Mouse (Mus musculus) myocyte (in vitro differentiated cells): ENCODE measurements around the gene Palm. TPM values are rescaled to one million over a fixed set of nuclear protein-coding genes. Genes with fewer than 3 reads are reported as not detected.

ENCODE experiments used
- H3K27me3 ChIP-seq: one replicate; pipeline ENCODE4 v1.6.1; 2011; ENCODE audit not compliant: control insufficient read depth, insufficient read depth, insufficient read length
- H3K36me3 ChIP-seq: one replicate; pipeline ENCODE4 v1.6.1; 2011; ENCODE audit not compliant: control insufficient read depth, insufficient read depth
- H3K4me2 ChIP-seq: one replicate; pipeline ENCODE4 v1.6.1; 2011; ENCODE audit warnings: low read depth, control low read depth
- H3K4me3 ChIP-seq: one replicate; pipeline ENCODE4 v1.5.1; 2011; ENCODE audit warnings: mild to moderate bottlenecking, control low read depth, moderate library complexity
- H3K79me2 ChIP-seq: one replicate; pipeline ENCODE4 v1.6.1; 2011; ENCODE audit not compliant: control insufficient read depth, insufficient read depth
- H3ac ChIP-seq: one replicate; pipeline ENCODE4 v1.6.1; 2011; ENCODE audit not compliant: control insufficient read depth, insufficient read length
- CEBPB ChIP-seq: IDR thresholded peaks from 2 replicates; pipeline ENCODE4 v1.6.1; 2011; ENCODE audit warnings: mild to moderate bottlenecking, moderate library complexity; ENCODE audit not compliant: poor library complexity, insufficient read depth, severe bottlenecking
- E2F4 ChIP-seq: IDR thresholded peaks from one replicate; pipeline ENCODE4 v1.6.1; 2011; ENCODE audit warnings: mild to moderate bottlenecking, control low read depth, moderate library complexity; ENCODE audit not compliant: insufficient read depth
- MAX ChIP-seq: IDR thresholded peaks from one replicate; pipeline ENCODE4 v1.6.1; 2011; ENCODE audit warnings: low read depth, mild to moderate bottlenecking, control low read depth
- MYOD1 ChIP-seq, 3 experiments: IDR thresholded peaks; one replicate each; pipeline ENCODE4 v1.6.1; 2011; ENCODE audit warnings: control low read depth in 2 of 3, low read depth in 2 of 3, mild to moderate bottlenecking in 2 of 3, moderate library complexity in 1 of 3; ENCODE audit not compliant: insufficient read length in 2 of 3, control insufficient read depth in 1 of 3
- MYOG ChIP-seq, 3 experiments: IDR thresholded peaks; one replicate each; pipeline ENCODE4 v1.6.1; 2011; ENCODE audit warnings: control low read depth in 2 of 3, low read depth in 2 of 3, mild to moderate bottlenecking in 2 of 3; ENCODE audit not compliant: insufficient read length in 2 of 3, control insufficient read depth in 1 of 3, insufficient read depth in 1 of 3
- POLR2A ChIP-seq: IDR thresholded peaks from one replicate; pipeline ENCODE4 v1.6.1; 2011; ENCODE audit warnings: low read depth, mild to moderate bottlenecking, control low read depth, moderate library complexity; ENCODE audit not compliant: insufficient read length
- POLR2AphosphoS2 ChIP-seq: IDR thresholded peaks from one replicate; pipeline ENCODE4 v1.6.1; 2011; ENCODE audit warnings: low read depth, control low read depth; ENCODE audit not compliant: insufficient read length
- REST ChIP-seq: IDR thresholded peaks from one replicate; pipeline ENCODE4 v1.6.1; 2011; ENCODE audit warnings: mild to moderate bottlenecking, control low read depth, moderate library complexity; ENCODE audit not compliant: insufficient read depth, insufficient read length
- SRF ChIP-seq: IDR thresholded peaks from one replicate; pipeline ENCODE4 v1.6.1; 2011; ENCODE audit warnings: low read depth; ENCODE audit not compliant: control insufficient read depth, insufficient read length
- TCF12 ChIP-seq: IDR thresholded peaks from one replicate; pipeline ENCODE4 v1.6.1; 2011; ENCODE audit warnings: mild to moderate bottlenecking, control low read depth; ENCODE audit not compliant: poor library complexity, insufficient read depth, severe bottlenecking
- TCF3 ChIP-seq: IDR thresholded peaks from one replicate; pipeline ENCODE4 v1.6.1; 2011; ENCODE audit warnings: low read depth, control low read depth; ENCODE audit not compliant: insufficient read length
- USF1 ChIP-seq: IDR thresholded peaks from one replicate; pipeline ENCODE4 v1.6.1; 2011; ENCODE audit warnings: low read depth, mild to moderate bottlenecking, control low read depth, moderate library complexity
- polyA plus RNA-seq: library from polyadenylated mRNA; unstranded; fragments of >200 nt; fragmentation: generic; extraction: Trizol; gene quantifications from one replicate; pipeline ENCODE4 v1.2.1, GENCODE M21; 2012; ENCODE audit warnings: missing spikeins

Gene Palm
- polyA plus RNA-seq, 1 experiment, result 70.0 TPM

GRCm38 (mm10) chr10:79783920-79784800 lies 9.2 kb upstream of the Palm start:
- H3ac ChIP-seq, result no peak overlapping the region
- no peaks in the 10 kb centered on the region for H3K79me2 ChIP-seq
- no peaks in the 10 kb centered on the region for H3K36me3 ChIP-seq
- no peak for TF ChIP-seq REST
- TF ChIP-seq SRF, result no peak
- TF ChIP-seq E2F4, result no peak
- no peak for TF ChIP-seq POLR2AphosphoS2
- TF ChIP-seq TCF3, result no peak
- TF ChIP-seq MYOG (IDR thresholded peaks at IDR 0.05; ENCODE audit: control insufficient read depth in 1 of 3, insufficient read depth in 1 of 3, insufficient read length in 2 of 3, low read depth in 2 of 3), result no peak
- TF ChIP-seq MAX, result no peak
- no peak for TF ChIP-seq MYOD1 (IDR thresholded peaks at IDR 0.05; ENCODE audit: control insufficient read depth in 1 of 3, insufficient read length in 2 of 3, low read depth in 2 of 3)
- no peak for TF ChIP-seq POLR2A
- TF ChIP-seq CEBPB, result no peak
- no peak for TF ChIP-seq USF1
- no peak for TF ChIP-seq TCF12
- no peak overlapping the region for H3K4me2 ChIP-seq
- no peaks in the 10 kb centered on the region for H3K27me3 ChIP-seq
- no peak overlapping the region for H3K4me3 ChIP-seq

DNA sequence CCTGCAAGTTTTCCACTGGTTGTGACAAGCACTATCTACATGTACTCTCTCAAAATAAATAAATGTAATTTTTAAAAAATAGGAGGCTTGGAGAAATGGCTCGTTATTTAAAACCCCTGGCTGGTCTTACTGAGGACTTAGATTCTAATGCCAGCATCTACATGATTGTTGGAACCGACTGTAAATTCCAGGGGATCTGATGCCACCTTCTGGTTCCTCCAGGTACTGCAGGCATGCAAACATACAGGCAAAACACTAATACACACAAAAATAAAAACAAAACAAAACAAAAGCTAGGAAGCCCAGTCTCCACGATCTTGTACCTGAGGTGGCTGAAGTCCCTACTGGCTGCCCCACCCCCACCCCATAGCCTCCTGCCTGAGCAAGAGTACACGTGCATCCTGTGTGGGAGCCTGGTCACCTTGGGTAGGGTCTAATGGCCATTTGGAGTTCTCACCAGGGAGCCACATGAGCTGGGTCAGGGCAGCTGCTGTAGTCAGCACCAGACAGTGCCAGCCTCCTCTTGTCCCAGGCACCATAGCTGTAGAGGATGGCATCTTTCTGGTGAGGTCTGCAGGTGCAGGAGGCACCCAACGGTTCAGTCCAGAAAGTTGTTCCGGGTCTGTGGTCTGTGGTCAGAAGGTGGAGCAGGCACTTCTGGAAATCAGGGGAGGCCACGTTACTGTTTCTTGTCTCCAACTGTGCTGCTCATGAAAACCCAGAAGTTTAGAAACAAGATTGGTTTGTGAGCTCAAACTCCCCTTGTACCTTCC lies 4.8 kb upstream of the Palm start:
- Histone ChIP-seq H3ac (no peak overlapping the region), H3K27me3 (no peaks in the 10 kb centered on the region), H3K79me2 (no peaks in the 10 kb centered on the region), H3K4me2 (no peak overlapping the region), H3K36me3 (no peaks in the 10 kb centered on the region), H3K4me3 (no peak overlapping the region)
- TF ChIP-seq MYOG (IDR thresholded peaks at IDR 0.05; ENCODE audit: control insufficient read depth in 1 of 3, insufficient read depth in 1 of 3, insufficient read length in 2 of 3, low read depth in 2 of 3) (no peak), TCF12 (no peak), CEBPB (no peak), USF1 (no peak), REST (no peak), MAX (no peak), POLR2AphosphoS2 (no peak), TCF3 (no peak), POLR2A (no peak), E2F4 (no peak), MYOD1 (IDR thresholded peaks at IDR 0.05; ENCODE audit: control insufficient read depth in 1 of 3, insufficient read length in 2 of 3, low read depth in 2 of 3) (no peak), SRF (no peak)

- H3K36me3 ChIP-seq, result no peaks in the 10 kb centered on the region
- TF ChIP-seq SRF (no peak), TCF12 (no peak), POLR2A (no peak)
- H3K4me3 ChIP-seq, result no peak overlapping the region
- no peaks in the 10 kb centered on the region for H3K27me3 ChIP-seq
- no peak overlapping the region for H3ac ChIP-seq
- no peaks in the 10 kb centered on the region for H3K79me2 ChIP-seq
- H3K4me2 ChIP-seq, result no peak overlapping the region
Observed at GRCm38 (mm10) chr10:79789581-79789980, 3.8 kb upstream of the Palm start.

- H3K36me3 ChIP-seq, result no peaks in the 10 kb centered on the region
- no peak within 1 kb of the TSS for H3ac ChIP-seq
- H3K27me3 ChIP-seq, result no peaks in the 10 kb centered on the region
- H3K4me3 ChIP-seq, result no peak within 1 kb of the TSS
- no peak within 1 kb of the TSS for H3K4me2 ChIP-seq
- TF ChIP-seq REST (no peak), USF1 (no peak), TCF3 (no peak), MAX (no peak), CEBPB (no peak), POLR2AphosphoS2 (no peak), SRF (no peak)
- H3K79me2 ChIP-seq, result no peaks in the 10 kb centered on the region
Observed at GRCm38 (mm10) chr10:79790861-79791260, 2.5 kb upstream of the Palm start, which contains the start of gene Prss57. Gene Prss57 (minus strand): TSS chr10:79790961.
